Comparison of ENCODE assay signal across 20 mouse cellular contexts in the genomic region with DNA sequence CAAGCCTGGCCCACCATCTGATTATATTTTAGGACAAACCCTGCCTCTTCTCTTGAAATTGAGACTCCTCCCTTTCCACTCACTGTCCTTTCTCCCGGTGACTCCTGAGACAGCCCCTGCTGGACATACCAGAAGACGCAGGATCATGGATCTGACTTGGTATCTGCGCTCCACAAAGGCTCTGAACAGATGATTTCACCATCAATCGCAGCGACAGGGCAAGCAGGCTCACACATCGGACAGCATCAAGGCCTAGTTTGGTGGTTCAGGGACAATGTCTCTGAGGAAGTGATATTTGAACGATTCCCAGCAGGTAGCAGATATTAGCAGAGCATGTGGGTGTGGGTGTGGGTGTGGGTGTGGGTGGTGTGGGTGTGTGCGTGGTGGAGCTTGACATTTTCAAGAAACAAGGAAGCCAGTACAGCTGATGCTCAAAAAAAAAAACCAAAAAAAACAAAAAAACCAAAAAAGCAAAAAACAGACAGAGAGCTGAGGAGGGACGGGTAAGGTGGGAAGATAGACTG. TPM values are rescaled to one million over a fixed set of nuclear protein-coding genes. Genes with fewer than 3 reads are reported as not detected.
DNase-seq lines count a peak whose midpoint lies in the region; ATAC-seq and TF ChIP-seq lines count a peak whose summit lies in the region.
"Had no signal": no experiment of that assay in that cellular context is flagged by ENCODE, and none has a peak within 500 bp of the region (broad histone marks: within the 10 kb centered on the region; RNA-seq: fewer than 3 reads in every experiment).

No protein-coding gene starts in this region.

- H3K9me3 ChIP-seq in intestine, postnatal 0 days (ENCODE audit: control insufficient read depth) = no peaks in the 10 kb centered on the region
- H3K9me3 ChIP-seq in intestine, embryonic 15.5 days = no peaks in the 10 kb centered on the region
- no peaks in the 10 kb centered on the region for H3K9me3 ChIP-seq in kidney, embryonic 15.5 days (replicated peaks)
- H3K9me3 ChIP-seq: G1E; midbrain, embryonic 12.5 days had no signal

- no peak for ATAC-seq in intestine, postnatal 0 days
- no peak for ATAC-seq in intestine, embryonic 15.5 days
- no peak for ATAC-seq in kidney, embryonic 15.5 days (replicated peaks; ENCODE audit: low FRiP score)
- ATAC-seq: forebrain, embryonic 16.5 days had no signal

- H3K9ac ChIP-seq in intestine, postnatal 0 days (ENCODE audit: low read depth, low read length) = no peak overlapping the region
- H3K9ac ChIP-seq in intestine, embryonic 15.5 days = no peak overlapping the region
- H3K9ac ChIP-seq in kidney, embryonic 15.5 days = no peak overlapping the region
- H3K9ac ChIP-seq: hindbrain, embryonic 14.5 days; midbrain, embryonic 12.5 days had no signal

- no peak for TF ChIP-seq POLR2A in spleen, adult 2 months (IDR thresholded peaks at IDR 0.05; ENCODE audit: low read depth, low read length)

- peak in 1 of 2 experiments; percentile 52 for DNase-seq in spleen, adult 2 months (ENCODE audit: low read depth in 1 of 2, low spot score in 2 of 2)
- no peak for DNase-seq in spleen, postnatal 14 days (ENCODE audit: low spot score in 2 of 2)
- DNase-seq in R1 (ENCODE audit: low read depth, low spot score) = peak; percentile 37
- no peak for DNase-seq in frontal cortex, postnatal 25 days (ENCODE audit: low spot score in 2 of 2)
- DNase-seq: cerebellum, adult 8-10 months; heart, postnatal 14 days; kidney, adult 11 months; kidney, postnatal 14 days; liver; thymus, adult 2 months had no signal

- 71% methylated on average over 9 of the region's 9 CpGs for WGBS in intestine, postnatal 0 days
- WGBS in intestine, embryonic 15.5 days = 70% methylated on average over 9 of the region's 9 CpGs
- 65% methylated on average over 9 of the region's 9 CpGs for WGBS in spleen, adult 2 months
- 76% methylated on average over 9 of the region's 9 CpGs for WGBS in kidney, embryonic 15.5 days

- H3K4me3 ChIP-seq in intestine, postnatal 0 days (ENCODE audit: low read depth, low read length) = no peak overlapping the region
- H3K4me3 ChIP-seq in intestine, embryonic 15.5 days (replicated peaks) = no peak overlapping the region
- peak overlapping the region; percentile 10; the same call in 1 of the 2 replicates for H3K4me3 ChIP-seq in spleen, adult 2 months (ENCODE audit: extremely low read depth, insufficient read depth, insufficient read length)
- H3K4me3 ChIP-seq in kidney, embryonic 15.5 days (replicated peaks) = no peak overlapping the region
- H3K4me3 ChIP-seq: midbrain, embryonic 12.5 days; myocyte had no signal

- no peaks in the 10 kb centered on the region for H3K27me3 ChIP-seq in intestine, postnatal 0 days (replicated peaks; ENCODE audit: control insufficient read depth, insufficient read depth, low read length)
- H3K27me3 ChIP-seq in intestine, embryonic 15.5 days (replicated peaks) = no peaks in the 10 kb centered on the region
- H3K27me3 ChIP-seq in spleen, adult 2 months (ENCODE audit: control insufficient read depth, insufficient read depth, low read length) = no peaks in the 10 kb centered on the region
- no peaks in the 10 kb centered on the region for H3K27me3 ChIP-seq in kidney, embryonic 15.5 days
- H3K27me3 ChIP-seq: midbrain, embryonic 12.5 days had no signal

- TF ChIP-seq CTCF in intestine, postnatal 0 days (IDR thresholded peaks at IDR 0.05; ENCODE audit: low read depth) = 0 out of 2 replicates have a peak, but pooled peaks have one; percentile 17
- TF ChIP-seq CTCF in spleen, adult 2 months (IDR thresholded peaks at IDR 0.05; ENCODE audit: extremely low read depth, insufficient read depth, insufficient read length, insufficient replicate concordance) = no peak

- no peaks in the 10 kb centered on the region for H3K4me1 ChIP-seq in intestine, postnatal 0 days (replicated peaks; ENCODE audit: control insufficient read depth, insufficient read depth, low read length)
- H3K4me1 ChIP-seq in intestine, embryonic 15.5 days (replicated peaks) = no peaks in the 10 kb centered on the region
- H3K4me1 ChIP-seq in spleen, adult 2 months (ENCODE audit: control insufficient read depth, insufficient read depth, insufficient read length) = peaks cover 8% of the 10 kb centered on the region; the same call in 1 of the 2 replicates
- no peaks in the 10 kb centered on the region for H3K4me1 ChIP-seq in kidney, embryonic 15.5 days
- H3K4me1 ChIP-seq: midbrain, embryonic 12.5 days had no signal

- H3K27ac ChIP-seq in intestine, postnatal 0 days (ENCODE audit: low read depth, low read length) = no peak overlapping the region
- no peak overlapping the region for H3K27ac ChIP-seq in intestine, embryonic 15.5 days
- H3K27ac ChIP-seq in spleen, adult 2 months (ENCODE audit: insufficient read depth, low read length) = peak overlapping the region; percentile 44; the same call in 1 of the 2 replicates
- no peak overlapping the region for H3K27ac ChIP-seq in kidney, embryonic 15.5 days
- H3K27ac ChIP-seq: hindbrain, embryonic 14.5 days; macrophage; midbrain, embryonic 12.5 days had no signal

- no peak overlapping the region for H3K4me2 ChIP-seq in intestine, postnatal 0 days (replicated peaks; ENCODE audit: low read depth)
- no peak overlapping the region for H3K4me2 ChIP-seq in intestine, embryonic 15.5 days (replicated peaks)
- H3K4me2 ChIP-seq in kidney, embryonic 15.5 days = no peak overlapping the region
- H3K4me2 ChIP-seq: heart, embryonic 11.5 days; hindbrain, embryonic 14.5 days; midbrain, embryonic 12.5 days had no signal

- no peaks in the 10 kb centered on the region for H3K36me3 ChIP-seq in intestine, postnatal 0 days (ENCODE audit: control insufficient read depth, insufficient read depth)
- no peaks in the 10 kb centered on the region for H3K36me3 ChIP-seq in intestine, embryonic 15.5 days
- H3K36me3 ChIP-seq in spleen, adult 2 months (ENCODE audit: control insufficient read depth, insufficient read depth, low read length) = no peaks in the 10 kb centered on the region
- H3K36me3 ChIP-seq in kidney, embryonic 15.5 days = no peaks in the 10 kb centered on the region
- H3K36me3 ChIP-seq: G1E; midbrain, embryonic 12.5 days had no signal

RNA-seq across cellular contexts. Expression of gene Arl8b, which starts 51.7 kb away (rescaled TPM):
- polyA plus RNA-seq in intestine, postnatal 0 days (2015; fragmentation: Nextera tagmentation; extraction: Ambion mirVana) = 59.5 and 59.6 TPM in 2 replicates
- polyA plus RNA-seq in intestine, embryonic 15.5 days (2015; fragmentation: Nextera tagmentation; extraction: Ambion mirVana) = 84.5 and 98.8 TPM in 2 replicates
- 7.0 and 9.2 TPM in 2 replicates for polyA plus RNA-seq in spleen, adult 2 months (2012; rRNA removed)
- polyA plus RNA-seq in kidney, embryonic 15.5 days (2015; fragmentation: Nextera tagmentation; extraction: Ambion mirVana) = 78.9 and 79.7 TPM in 2 replicates
